29 mouse cellular contexts compared by ENCODE assay signal in genomic region chr9:92301213-92301612, GRCm38 (mm10). TPM values are rescaled to one million over a fixed set of nuclear protein-coding genes. Genes with fewer than 3 reads are reported as not detected.
"Had no signal": no experiment of that assay in that cellular context is flagged by ENCODE, and none has a peak within 500 bp of the region (broad histone marks: within the 10 kb centered on the region; RNA-seq: fewer than 3 reads in every experiment).

No protein-coding gene starts in this region.

- H3K27me3 ChIP-seq: megakaryocyte, embryonic 14.5 days; midbrain, embryonic 12.5 days; midbrain, embryonic 15.5 days; neural tube, embryonic 13.5 days; neural tube, embryonic 15.5 days had no signal

- H3K27ac ChIP-seq: liver, embryonic 14.5 days; midbrain, embryonic 10.5 days; midbrain, embryonic 12.5 days; midbrain, embryonic 15.5 days; neural tube, embryonic 13.5 days; neural tube, embryonic 15.5 days had no signal

- H3K36me3 ChIP-seq: midbrain, embryonic 10.5 days; midbrain, embryonic 12.5 days; midbrain, embryonic 15.5 days; neural tube, embryonic 13.5 days; neural tube, embryonic 15.5 days had no signal

- H3K4me1 ChIP-seq: midbrain, embryonic 10.5 days; midbrain, embryonic 12.5 days; midbrain, embryonic 15.5 days; neural tube, embryonic 13.5 days; neural tube, embryonic 15.5 days had no signal

- H3K9ac ChIP-seq: liver, embryonic 14.5 days; lung, embryonic 14.5 days; midbrain, embryonic 12.5 days; midbrain, embryonic 15.5 days; neural tube, embryonic 13.5 days; neural tube, embryonic 15.5 days had no signal

- DNase-seq: lung, adult 18-20 months; lung, embryonic 14.5 days; lung, postnatal 10 days; lung, postnatal 4 days; retina, postnatal 1 day; right cerebral cortex, adult 18-20 months; right cerebral cortex, postnatal 25 days; right cerebral cortex, postnatal 4 days; spleen, adult 18-20 months; thymus, adult 18-20 months; thymus, postnatal 25 days; thymus, postnatal 4 days had no signal

- H3K4me2 ChIP-seq: lung, embryonic 14.5 days; midbrain, embryonic 12.5 days; midbrain, embryonic 15.5 days; neural tube, embryonic 13.5 days; neural tube, embryonic 15.5 days had no signal

- H3K9me3 ChIP-seq: megakaryocyte, embryonic 14.5 days; midbrain, embryonic 10.5 days; midbrain, embryonic 12.5 days; midbrain, embryonic 15.5 days; neural tube, embryonic 13.5 days; neural tube, embryonic 15.5 days had no signal

- ATAC-seq: midbrain, embryonic 15.5 days had no signal

- H3K4me3 ChIP-seq: megakaryocyte, embryonic 14.5 days; midbrain, embryonic 10.5 days; midbrain, embryonic 12.5 days; midbrain, embryonic 15.5 days; neural tube, embryonic 13.5 days; neural tube, embryonic 15.5 days had no signal

RNA-seq across cellular contexts. Expression of gene 1700057G04Rik, which starts 8.0 kb away (rescaled TPM):
- total RNA-seq: midbrain, postnatal 0 days had no signal
- polyA plus RNA-seq: liver, embryonic 14.5 days; liver, embryonic 16.5 days; lung, embryonic 14.5 days; lung, embryonic 16.5 days; midbrain, embryonic 10.5 days; midbrain, embryonic 12.5 days; midbrain, embryonic 15.5 days; midbrain, postnatal 0 days; neural tube, embryonic 11.5 days; neural tube, embryonic 13.5 days; neural tube, embryonic 15.5 days; small intestine, adult 2 months; stomach, embryonic 14.5 days; stomach, embryonic 16.5 days; thymus, postnatal 0 days; urinary bladder, adult 2 months had no signal

RNA-seq across cellular contexts. Expression of gene Plscr2, which starts 25.8 kb away (rescaled TPM):
- total RNA-seq: monocyte, adult 5-6 weeks had no signal
- polyA plus RNA-seq: neural tube, embryonic 11.5 days had no signal
